Mouse (Mus musculus) G1E (cell line): ENCODE measurements around the gene Prcd.

ENCODE experiments used
- CTCF ChIP-seq: IDR thresholded peaks from 2 replicates; pipeline ENCODE4 v1.5.1; 2012; ENCODE audit warnings: low read depth, low read length, inconsistent platforms, mixed read lengths
- GATA1 ChIP-seq: IDR thresholded peaks from 2 replicates; pipeline ENCODE4 v1.6.1; 2012; ENCODE audit warnings: borderline replicate concordance, low read length, inconsistent platforms, mixed read lengths

DNA sequence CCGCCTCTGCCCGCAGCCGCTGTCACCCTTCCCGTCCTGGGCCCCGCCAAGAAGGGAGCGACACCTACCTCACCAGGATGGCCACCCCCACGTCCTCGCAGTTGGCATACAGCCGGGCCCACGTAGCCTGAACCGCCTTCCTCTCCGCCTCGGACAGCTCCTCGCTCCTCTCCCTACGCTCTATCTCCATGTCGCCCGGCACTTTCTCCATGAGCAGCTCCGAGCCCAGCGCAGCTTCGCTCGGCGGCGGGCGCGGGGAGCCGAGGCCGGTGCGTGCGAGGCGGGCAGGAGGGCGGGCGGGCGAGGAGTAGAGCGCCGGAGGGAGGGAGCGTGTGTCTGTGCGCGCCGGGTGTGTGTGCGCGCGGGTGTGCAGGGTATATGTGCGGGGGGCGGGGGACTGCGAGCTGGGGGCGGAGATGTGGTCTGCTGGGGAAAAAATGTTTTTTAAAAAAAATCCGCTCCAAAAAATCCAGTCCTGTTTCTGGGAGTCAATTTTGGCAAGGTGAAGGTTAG is 431 bp downstream of the Prcd start:
- no peak for TF ChIP-seq CTCF
- no peak for TF ChIP-seq GATA1
